Mouse (Mus musculus) liver, embryonic 18 days (tissue): ENCODE measurements around the gene Cyb561d1. TPM values are rescaled to one million over a fixed set of nuclear protein-coding genes. Genes with fewer than 3 reads are reported as not detected.

Source experiments
- polyA plus RNA-seq: library from polyadenylated mRNA; depleted of rRNA; stranded (reverse); fragments of >200 nt; gene quantifications from 2 replicates; pipeline ENCODE4 v1.2.3, GENCODE M21; 2012; rRNA removed

Cyb561d1 gene
- polyA plus RNA-seq, result 1.8 and 1.9 TPM in 2 replicates

DNA sequence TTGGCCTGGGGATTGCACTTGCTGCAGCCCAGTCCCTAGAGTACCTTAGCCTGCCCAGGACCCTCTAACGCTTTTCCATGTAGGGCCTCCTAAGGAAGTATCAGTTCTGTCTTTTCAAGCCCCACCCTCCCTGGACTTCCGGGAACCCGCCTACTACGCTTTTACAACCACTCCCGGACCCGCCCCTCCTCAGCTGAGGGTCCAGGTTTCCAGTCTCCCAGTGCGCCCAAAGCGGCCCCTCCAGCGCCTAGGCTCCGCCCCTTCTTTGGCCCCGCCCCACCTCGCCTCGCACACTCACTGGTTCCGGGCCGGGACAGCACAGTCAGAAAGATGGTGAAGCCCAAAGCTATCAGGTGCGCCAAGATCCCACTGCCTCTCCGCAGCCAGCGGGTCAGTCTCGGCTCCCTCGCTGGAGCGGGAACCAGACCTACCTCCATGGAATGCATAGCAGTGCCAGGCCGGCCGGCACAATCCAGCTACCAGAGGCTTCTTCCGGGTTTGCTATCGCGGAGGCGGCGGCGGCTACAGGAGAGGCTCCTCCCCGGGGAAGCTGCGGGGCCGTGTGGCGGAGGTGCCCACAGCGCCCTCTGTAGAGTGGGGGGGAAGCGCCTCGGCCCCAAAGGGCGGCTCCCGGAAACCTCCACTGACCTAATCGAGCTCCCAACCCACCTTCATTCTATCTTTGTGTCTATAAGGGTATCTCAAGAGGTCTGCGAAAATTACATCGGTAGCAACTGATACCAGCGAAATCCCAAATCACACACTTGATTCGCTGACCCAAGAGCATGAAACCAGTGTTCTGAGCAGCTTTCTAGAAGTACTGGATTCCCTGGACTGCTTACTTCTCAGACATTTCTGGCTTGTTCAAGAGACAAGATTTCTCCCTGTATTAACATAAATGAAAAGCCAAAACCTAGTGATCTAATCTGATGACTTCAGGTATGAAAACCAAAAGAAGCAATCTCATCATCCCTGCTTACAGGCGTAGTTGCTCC is at the start of gene Cyb561d1:
Cyb561d1 (minus strand) TSS at position 884 of the 995 bp plus-strand sequence.

DNA sequence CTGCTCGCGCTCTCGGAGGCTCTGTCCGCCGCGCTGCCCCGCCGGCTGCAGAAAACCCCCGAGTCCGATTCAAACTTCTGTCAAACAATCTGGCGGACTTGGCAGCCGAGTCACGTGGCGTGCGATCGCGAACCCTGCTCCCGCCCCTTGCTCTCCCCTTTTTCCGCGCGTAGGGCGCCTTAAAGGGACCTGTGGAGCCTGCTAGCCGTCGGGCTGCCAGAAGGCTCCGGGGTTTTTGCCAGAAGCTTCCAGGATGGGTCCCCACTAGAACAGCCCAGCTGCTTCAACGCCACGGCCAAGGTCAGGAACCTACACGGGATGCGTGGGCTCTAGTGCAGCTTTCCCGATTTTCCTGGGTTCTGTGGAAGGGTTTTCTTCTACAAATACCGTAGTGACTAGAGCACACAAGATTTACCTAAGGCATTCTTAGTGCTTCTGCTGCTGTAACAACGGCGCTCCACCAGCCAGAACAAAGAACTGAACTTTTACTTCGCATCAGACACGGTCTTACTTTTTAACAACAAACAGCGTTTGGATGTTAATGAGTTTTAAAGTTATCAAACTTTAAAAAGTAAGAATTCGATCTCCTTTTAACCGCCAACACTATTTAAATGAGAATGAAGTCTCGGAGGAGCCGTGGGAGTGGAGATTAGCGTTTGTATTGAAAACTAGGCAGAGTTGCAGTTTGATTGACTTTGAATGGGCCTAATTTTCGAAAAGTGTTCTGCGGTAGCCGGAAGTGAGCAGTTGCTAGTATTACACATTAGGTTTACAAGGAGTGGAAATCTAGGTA is 25.7 kb upstream of the Cyb561d1 start, which contains the start of gene Sypl2:
Sypl2 (minus strand) TSS at position 91 of the 793 bp plus-strand sequence.

DNA sequence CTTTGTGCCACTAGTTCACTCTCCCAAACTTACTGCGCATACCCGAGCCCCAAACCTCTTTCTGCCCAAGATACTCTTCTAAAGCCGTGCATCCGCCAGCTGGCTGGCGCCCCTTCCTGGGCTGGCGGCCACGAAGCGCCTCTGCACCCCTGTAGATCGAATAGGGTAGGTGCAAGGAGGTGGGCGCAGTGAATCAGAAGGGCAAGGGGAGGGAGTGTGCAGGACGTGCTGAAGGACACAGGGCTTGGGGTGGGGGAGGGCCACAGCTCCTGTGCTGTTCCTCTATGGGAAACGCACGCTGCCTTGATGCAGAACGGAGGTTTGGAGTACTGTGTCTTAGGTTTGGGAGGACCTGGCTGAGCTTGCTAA is 9.7 kb upstream of the Cyb561d1 start, which contains the start of gene Atxn7l2:
Atxn7l2 (minus strand) TSS at position 164 of the 369 bp plus-strand sequence.

DNA sequence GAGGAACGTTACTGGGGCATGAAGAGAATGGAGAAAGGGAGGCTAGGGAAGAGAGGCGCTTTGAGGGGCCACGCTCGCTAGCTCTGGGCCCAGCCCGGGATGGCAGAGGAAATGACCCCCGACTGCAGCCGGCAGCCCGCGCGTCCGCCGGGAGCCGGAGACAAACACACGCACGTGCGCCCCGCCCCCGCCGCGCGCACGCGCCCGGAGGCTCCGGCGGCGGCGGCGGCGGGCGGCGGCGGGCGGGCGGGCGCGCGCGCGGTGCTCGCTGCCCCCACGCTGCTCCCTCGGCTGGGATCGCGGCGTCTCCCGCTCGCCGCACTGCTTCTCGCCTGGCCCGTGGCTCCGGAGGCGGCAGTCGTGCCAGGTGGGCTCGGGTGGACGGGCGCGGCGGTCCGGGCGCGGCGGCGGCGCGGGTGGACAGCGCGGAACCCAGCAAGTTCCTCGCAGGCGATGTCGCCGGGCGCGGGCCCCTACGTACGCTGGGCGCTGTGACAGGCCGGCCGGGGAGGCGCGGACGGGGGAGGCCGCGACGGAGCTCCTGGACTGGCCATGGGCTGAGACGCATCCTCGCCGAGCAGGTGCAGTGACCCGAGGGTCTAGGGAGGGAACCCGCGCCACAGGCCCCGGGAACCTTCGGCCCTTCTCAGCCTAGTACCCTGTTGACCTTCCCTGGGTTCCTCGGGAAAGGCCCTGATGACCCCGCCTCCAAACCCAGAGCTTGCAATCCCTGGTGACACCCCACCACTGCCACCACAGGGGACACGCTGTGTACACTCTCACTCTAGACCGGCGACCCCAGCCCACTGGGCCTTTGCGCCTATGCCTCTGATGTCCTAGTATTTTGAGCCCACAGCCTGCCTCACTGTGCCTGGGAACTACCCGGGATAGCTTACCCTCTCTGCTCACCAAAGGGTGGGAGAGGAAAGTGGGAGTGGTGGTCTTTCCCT is 14.6 kb downstream of the Cyb561d1 start, which contains the start of gene Amigo1:
Amigo1 (plus strand) TSS at position 238 of the 950 bp plus-strand sequence.

DNA sequence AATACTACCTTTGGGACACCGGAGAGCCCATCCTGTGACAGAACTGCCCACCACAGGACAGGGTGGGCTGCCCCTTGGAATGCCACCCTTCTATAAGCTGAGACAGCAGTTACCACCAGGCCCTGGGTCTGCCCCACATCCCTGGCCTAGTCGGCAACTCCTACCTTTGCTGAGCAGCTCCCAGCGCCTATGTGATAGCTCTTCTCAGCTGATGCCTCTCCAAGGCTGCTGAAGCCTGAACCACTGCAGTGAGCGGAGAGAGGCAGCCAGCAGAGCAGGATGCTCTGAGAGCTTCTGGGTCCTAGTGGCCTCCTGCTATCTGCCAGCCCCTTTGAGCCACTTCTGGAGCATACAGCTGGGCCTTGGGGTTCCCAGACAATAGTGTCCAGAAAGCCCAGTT is 46.4 kb downstream of the Cyb561d1 start, which contains the start of gene Gpr61:
Gpr61 (minus strand) TSS at position 227 of the 400 bp plus-strand sequence.

Other genes with a start within 250 kb of the Cyb561d1 start
- 1.7 and 3.1 TPM in 2 replicates for gene Gstm3, start 231.9 kb downstream of the Cyb561d1 start, polyA plus RNA-seq
- 13.2 and 19.6 TPM in 2 replicates for gene Gstm2, start 214.8 kb downstream of the Cyb561d1 start, polyA plus RNA-seq
- 165 and 175 TPM in 2 replicates for gene Gstm1, start 183.2 kb downstream of the Cyb561d1 start, polyA plus RNA-seq
- gene Gstm4, start 156.3 kb downstream of the Cyb561d1 start, polyA plus RNA-seq, result 11.0 and 14.0 TPM in 2 replicates
- 41.3 and 56.1 TPM in 2 replicates for gene Ampd2, start 114.6 kb downstream of the Cyb561d1 start, polyA plus RNA-seq
- 1.5 and 1.9 TPM in 2 replicates for gene Gnat2, start 108.4 kb downstream of the Cyb561d1 start, polyA plus RNA-seq
- gene Gnai3, start 55.1 kb downstream of the Cyb561d1 start, polyA plus RNA-seq, result 36.8 and 37.1 TPM in 2 replicates
- 0.01 TPM in 1 of 2 replicates, not detected in the other for gene Gpr61, start 46.3 kb downstream of the Cyb561d1 start, polyA plus RNA-seq
- 1.9 and 2.2 TPM in 2 replicates for gene Amigo1, start 14.9 kb downstream of the Cyb561d1 start, polyA plus RNA-seq
- gene Atxn7l2, start 9.7 kb upstream of the Cyb561d1 start, polyA plus RNA-seq, result 1.6 and 1.9 TPM in 2 replicates
- 0.03 and 0.06 TPM in 2 replicates for gene Sypl2, start 25.4 kb upstream of the Cyb561d1 start, polyA plus RNA-seq
- gene Psma5, start 55.7 kb upstream of the Cyb561d1 start, polyA plus RNA-seq, result 69.8 and 80.8 TPM in 2 replicates
- 10.5 and 12.8 TPM in 2 replicates for gene Sort1, start 82.9 kb upstream of the Cyb561d1 start, polyA plus RNA-seq
- 1.0 and 2.0 TPM in 2 replicates for gene Mybphl, start 163.7 kb upstream of the Cyb561d1 start, polyA plus RNA-seq
- 13.2 and 14.0 TPM in 2 replicates for gene Psrc1, start 182.6 kb upstream of the Cyb561d1 start, polyA plus RNA-seq
- gene Celsr2, start 214.3 kb upstream of the Cyb561d1 start, polyA plus RNA-seq, result 0.30 and 0.39 TPM in 2 replicates
- gene Sars, start 244.0 kb upstream of the Cyb561d1 start, polyA plus RNA-seq, result 30.3 and 33.2 TPM in 2 replicates